Mouse (Mus musculus) liver, embryonic 14.5 days (tissue): Measurements from ENCODE around the gene Fnip2.

Source experiments
- CTCF ChIP-seq: IDR thresholded peaks from 2 replicates; pipeline ENCODE4 v1.5.1; 2016; ENCODE audit warnings: antibody characterized with exemption, low read depth, control low read depth
- EP300 ChIP-seq: IDR thresholded peaks from 2 replicates; pipeline ENCODE4 v1.6.1; 2016; ENCODE audit warnings: antibody characterized with exemption, low read depth

DNA sequence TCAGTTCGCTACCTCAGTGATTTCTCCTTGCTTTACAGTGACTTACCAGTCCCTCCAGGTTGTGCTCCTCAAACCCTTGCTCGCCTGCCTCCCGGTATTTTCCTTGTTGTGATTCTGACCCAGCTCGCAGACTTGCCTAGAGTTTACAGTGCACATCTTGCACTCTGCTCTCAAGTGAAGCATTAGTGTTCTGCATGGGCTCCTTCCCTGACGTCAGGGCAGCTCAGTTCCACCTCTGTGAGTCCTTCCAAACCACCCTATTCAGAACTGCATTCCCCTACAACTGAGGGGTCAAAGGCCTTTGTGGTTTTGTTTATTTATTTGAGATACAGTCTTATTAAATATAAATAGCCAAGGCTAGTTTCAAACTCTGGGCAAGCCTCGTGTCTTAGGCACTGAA is 10.6 kb upstream of the Fnip2 start:
- TF ChIP-seq CTCF (no peak), EP300 (no peak)
